Mouse (Mus musculus) heart, adult 9 months (tissue): Measurements from ENCODE around the gene Adam22.
"Not testable (repeated sequence)": the region's sequence is repeated elsewhere in the genome, so short reads cannot be mapped to it uniquely, and the experiment has no call there.

ENCODE experiments used
- DNase-seq, 2 experiments: peaks; one replicate each; pipeline ENCODE4 v3.0.0; 2022; ENCODE audit warnings: low spot score in 2 of 2

The Adam22 gene

GRCm38 (mm10) chr5:8057018-8057323 lies 311.0 kb downstream of the Adam22 start:
- no peak for DNase-seq

GRCm38 (mm10) chr5:8056141-8057017 lies 311.6 kb downstream of the Adam22 start:
- DNase-seq: peak; percentile 83

- peak in 1 of 2 experiments; percentile 31 for DNase-seq
Measured at GRCm38 (mm10) chr5:8055721-8056129, 312.2 kb downstream of the Adam22 start.

- DNase-seq: peak; percentile 43 to 56
Measured at GRCm38 (mm10) chr5:8053827-8054226, 314.1 kb downstream of the Adam22 start.

- DNase-seq: no peak
Measured at GRCm38 (mm10) chr5:8045855-8046254, 322.1 kb downstream of the Adam22 start, which contains the start of gene Sri. TSS of gene Sri (plus strand) at chr5:8046078.

GRCm38 (mm10) chr5:8034596-8034995 lies 333.4 kb downstream of the Adam22 start:
- DNase-seq: not testable (repeated sequence)
